ENCODE assay signal across 38 mouse cellular contexts in the genomic region with DNA sequence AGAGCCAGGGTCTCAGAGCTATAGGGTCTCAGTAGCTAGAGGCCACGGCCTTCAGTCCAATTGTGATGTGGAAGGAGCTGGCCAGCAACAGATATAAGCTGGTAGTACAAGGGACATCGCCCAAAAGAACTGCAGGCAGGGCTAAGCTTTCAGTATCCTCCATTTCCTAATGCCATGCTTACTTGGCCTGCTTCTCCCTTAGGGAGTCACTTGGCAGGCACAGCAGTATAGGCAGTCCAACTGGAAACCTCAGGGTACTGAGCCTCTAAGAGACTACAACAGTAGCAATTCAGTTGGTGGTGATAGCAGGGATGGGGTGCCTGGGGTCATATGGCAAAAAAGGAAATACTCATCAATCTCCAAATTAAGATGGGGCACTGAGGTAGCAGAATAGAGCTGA. TPM values are rescaled to one million over a fixed set of nuclear protein-coding genes. Genes with fewer than 3 reads are reported as not detected.
DNase-seq lines count a peak whose midpoint lies in the region; ATAC-seq and TF ChIP-seq lines count a peak whose summit lies in the region.
"Had no signal": no experiment of that assay in that cellular context is flagged by ENCODE, and none has a peak within 500 bp of the region (broad histone marks: within the 10 kb centered on the region; RNA-seq: fewer than 3 reads in every experiment).

No protein-coding gene starts in this region.

- H3K36me3 ChIP-seq in heart, embryonic 13.5 days, result no peaks in the 10 kb centered on the region
- no peaks in the 10 kb centered on the region for H3K36me3 ChIP-seq in liver, adult 2 months (ENCODE audit: control insufficient read depth, insufficient read depth, low read length)
- H3K36me3 ChIP-seq in liver, embryonic 12.5 days, result no peaks in the 10 kb centered on the region
- H3K36me3 ChIP-seq: hindbrain, embryonic 12.5 days; intestine, embryonic 15.5 days; limb, embryonic 12.5 days; midbrain, embryonic 12.5 days; neural tube, embryonic 13.5 days had no signal

- H3K9ac ChIP-seq in heart, embryonic 13.5 days, result no peak overlapping the region
- H3K9ac ChIP-seq in liver, adult 2 months (ENCODE audit: low read depth, low read length), result no peak overlapping the region
- no peak overlapping the region for H3K9ac ChIP-seq in liver, embryonic 12.5 days
- H3K9ac ChIP-seq: hindbrain, embryonic 12.5 days; intestine, embryonic 15.5 days; limb, embryonic 12.5 days; liver, postnatal 0 days; midbrain, embryonic 12.5 days; neural tube, embryonic 13.5 days had no signal

- no peaks in the 10 kb centered on the region for H3K9me3 ChIP-seq in heart, embryonic 13.5 days
- H3K9me3 ChIP-seq in liver, embryonic 12.5 days (replicated peaks), result no peaks in the 10 kb centered on the region
- H3K9me3 ChIP-seq: hindbrain, embryonic 12.5 days; intestine, embryonic 15.5 days; limb, embryonic 12.5 days; megakaryocyte, embryonic 14.5 days; midbrain, embryonic 12.5 days; neural tube, embryonic 13.5 days had no signal

- 64% methylated on average over 2 of the region's 2 CpGs for WGBS in heart, embryonic 13.5 days
- WGBS in liver, adult 2 months, result 86% methylated on average over 2 of the region's 2 CpGs
- WGBS in liver, embryonic 12.5 days (ENCODE audit: insufficient replicate concordance), result 63% methylated on average over 2 of the region's 2 CpGs

- H3K4me1 ChIP-seq in heart, embryonic 13.5 days, result peaks cover 27% of the 10 kb centered on the region
- peaks cover 7% of the 10 kb centered on the region; the same call in 1 of the 2 replicates for H3K4me1 ChIP-seq in liver, adult 2 months (ENCODE audit: control insufficient read depth, insufficient read depth, low read length)
- H3K4me1 ChIP-seq in liver, embryonic 12.5 days, result peaks cover 23% of the 10 kb centered on the region
- H3K4me1 ChIP-seq in embryonic fibroblast, embryonic 13.5 days (ENCODE audit: control insufficient read depth, insufficient read depth, low read length), result peaks cover 25% of the 10 kb centered on the region
- H3K4me1 ChIP-seq: intestine, embryonic 15.5 days; midbrain, embryonic 12.5 days; neural tube, embryonic 13.5 days had no signal

- DNase-seq in adrenal gland, postnatal 10 days, result peak; percentile 27
- no peak for DNase-seq in adrenal gland, postnatal 4 days (ENCODE audit: low spot score in 2 of 2)
- DNase-seq in heart, postnatal 14 days, result no peak
- no peak for DNase-seq in liver, adult 2 months (ENCODE audit: extremely low read depth, low read depth, low spot score)
- no peak for DNase-seq in cerebellum, adult 18-20 months
- DNase-seq: adrenal gland, postnatal 36 days; cerebellum, adult 9-10 months; cerebellum, postnatal 36 days; gastrocnemius, postnatal 36 days; heart, postnatal 36 days; kidney, adult 8-10 months; kidney, postnatal 25 days; liver, postnatal 0 days; lung, postnatal 4 days; right cerebral cortex, postnatal 4 days; thymus, adult 2 months; thymus, postnatal 36 days had no signal

- no peak overlapping the region for H3K4me2 ChIP-seq in heart, embryonic 13.5 days
- H3K4me2 ChIP-seq in liver, embryonic 12.5 days, result no peak overlapping the region
- H3K4me2 ChIP-seq: hindbrain, embryonic 12.5 days; intestine, embryonic 15.5 days; limb, embryonic 12.5 days; liver, embryonic 11.5 days; midbrain, embryonic 12.5 days; neural tube, embryonic 13.5 days had no signal

- ATAC-seq in heart, embryonic 13.5 days (ENCODE audit: extremely low read depth, insufficient number of reproducible peaks, low FRiP score, low TSS enrichment), result no peak
- no peak for ATAC-seq in liver, embryonic 12.5 days
- ATAC-seq: forebrain, embryonic 14.5 days; hindbrain, postnatal 0 days had no signal

- H3K27me3 ChIP-seq in heart, embryonic 13.5 days (replicated peaks), result peaks cover 30% of the 10 kb centered on the region
- no peaks in the 10 kb centered on the region for H3K27me3 ChIP-seq in liver, adult 2 months (ENCODE audit: control insufficient read depth, insufficient read depth, low read length)
- peaks cover 53% of the 10 kb centered on the region; the same call in 1 of the 2 replicates for H3K27me3 ChIP-seq in liver, embryonic 12.5 days (replicated peaks)
- H3K27me3 ChIP-seq: CH12.LX; hindbrain, embryonic 12.5 days; intestine, embryonic 15.5 days; neural tube, embryonic 13.5 days had no signal

- no peak for TF ChIP-seq CTCF in liver, adult 2 months (IDR thresholded peaks at IDR 0.05; ENCODE audit: low read depth, low read length)
- TF ChIP-seq CTCF in embryonic fibroblast, embryonic 13.5 days (IDR thresholded peaks at IDR 0.05; ENCODE audit: borderline replicate concordance, insufficient read depth, low read length), result no peak

- no peak overlapping the region for H3K4me3 ChIP-seq in heart, embryonic 13.5 days
- no peak overlapping the region for H3K4me3 ChIP-seq in liver, adult 2 months (ENCODE audit: insufficient read depth, low read depth, low read length)
- no peak overlapping the region for H3K4me3 ChIP-seq in liver, embryonic 12.5 days
- no peak overlapping the region for H3K4me3 ChIP-seq in embryonic fibroblast, embryonic 13.5 days (ENCODE audit: insufficient read depth, low read length)
- H3K4me3 ChIP-seq: hindbrain, embryonic 12.5 days; intestine, embryonic 15.5 days; layer of hippocampus, adult 2 months; left cerebral cortex, adult 2 months; limb, embryonic 12.5 days; megakaryocyte, embryonic 14.5 days; midbrain, embryonic 12.5 days; neural tube, embryonic 13.5 days had no signal

- intact Hi-C loops in heart, postnatal 14 days (cut with DNase I), result loop anchor here (10.0 kb wide), 1 partner anchor 77 kb away; no protein-coding TSS in a partner anchor

- TF ChIP-seq POLR2A in liver, adult 2 months (IDR thresholded peaks at IDR 0.05; ENCODE audit: extremely low read depth, insufficient read depth, low read length), result no peak
- no peak for TF ChIP-seq POLR2A in embryonic fibroblast, embryonic 13.5 days (IDR thresholded peaks at IDR 0.05; ENCODE audit: low read depth, low read length)

- H3K79me2 ChIP-seq in liver, adult 2 months (ENCODE audit: control insufficient read depth, insufficient read depth, low read length), result no peaks in the 10 kb centered on the region

- H3K27ac ChIP-seq in heart, embryonic 13.5 days (replicated peaks), result peak overlapping the region; percentile 82; the same call in 1 of the 2 replicates
- peak overlapping the region; percentile 35 for H3K27ac ChIP-seq in liver, adult 2 months (replicated peaks; ENCODE audit: insufficient read depth, low read depth, low read length)
- H3K27ac ChIP-seq in liver, embryonic 12.5 days, result no peak overlapping the region
- H3K27ac ChIP-seq in embryonic fibroblast, embryonic 13.5 days (ENCODE audit: insufficient read depth, low read length), result peak overlapping the region; percentile 97
- H3K27ac ChIP-seq: hindbrain, embryonic 12.5 days; hindbrain, postnatal 0 days; intestine, embryonic 15.5 days; layer of hippocampus, adult 2 months; left cerebral cortex, adult 2 months; limb, embryonic 12.5 days; midbrain, embryonic 12.5 days; neural tube, embryonic 13.5 days had no signal

RNA-seq across cellular contexts. Expression of a gene that starts 5.9 kb away (rescaled TPM):
- 100 to 1,000 TPM; 207 to 268 TPM for total RNA-seq in adrenal gland, postnatal 10 days (2021)
- total RNA-seq in adrenal gland, postnatal 4 days (2021), result 100 to 1,000 TPM; 245 to 273 TPM
- polyA plus RNA-seq in heart, embryonic 13.5 days (2015; fragmentation: Nextera tagmentation; extraction: Ambion mirVana), result 76.0 and 87.0 TPM in 2 replicates
- 100 to 1,000 TPM; 216 to 248 TPM for total RNA-seq in heart, postnatal 14 days (2021)
- total RNA-seq in liver, adult 2 months (2014; rRNA removed), result 27.1 and 47.0 TPM in 2 replicates
- 71.9 and 78.9 TPM in 2 replicates for polyA plus RNA-seq in liver, adult 2 months (2012; rRNA removed)
- 13.0 and 14.8 TPM in 2 replicates for polyA plus RNA-seq in liver, embryonic 12.5 days (2016; fragmentation: Nextera tagmentation; extraction: Ambion mirVana)
- 6,335 and 6,763 TPM in 2 replicates for polyA plus RNA-seq in embryonic fibroblast, embryonic 13.5 days (2011; ENCODE audit: insufficient read length, low read depth, missing spikeins)
- total RNA-seq: CH12.LX had no signal

RNA-seq across cellular contexts. Expression of a gene that starts 18.7 kb away (rescaled TPM):
- 10 to 100 TPM; 24.3 to 34.8 TPM for total RNA-seq in adrenal gland, postnatal 10 days (2021)
- total RNA-seq in adrenal gland, postnatal 4 days (2021), result 10 to 100 TPM; 45.4 to 52.8 TPM
- 52.1 and 61.7 TPM in 2 replicates for polyA plus RNA-seq in heart, embryonic 13.5 days (2015; fragmentation: Nextera tagmentation; extraction: Ambion mirVana)
- total RNA-seq in heart, postnatal 14 days (2021), result 1 to 10 TPM; 8.3 to 8.8 TPM
- 12.9 and 15.5 TPM in 2 replicates for total RNA-seq in liver, adult 2 months (2014; rRNA removed)
- polyA plus RNA-seq in liver, adult 2 months (2012; rRNA removed), result 11.2 and 12.8 TPM in 2 replicates
- 48.4 and 51.3 TPM in 2 replicates for polyA plus RNA-seq in liver, embryonic 12.5 days (2016; fragmentation: Nextera tagmentation; extraction: Ambion mirVana)
- 25.2 and 33.5 TPM in 2 replicates for polyA plus RNA-seq in embryonic fibroblast, embryonic 13.5 days (2011; ENCODE audit: insufficient read length, low read depth, missing spikeins)

RNA-seq across cellular contexts. Expression of a gene that starts 25.4 kb away (rescaled TPM):
- total RNA-seq in adrenal gland, postnatal 10 days (2021), result 10 to 100 TPM; 11.7 to 17.0 TPM
- total RNA-seq in adrenal gland, postnatal 4 days (2021), result 10 to 100 TPM; 20.3 to 22.6 TPM
- 0.32 and 0.56 TPM in 2 replicates for polyA plus RNA-seq in heart, embryonic 13.5 days (2015; fragmentation: Nextera tagmentation; extraction: Ambion mirVana)
- total RNA-seq in heart, postnatal 14 days (2021), result under 1 TPM in 1 of 2 experiments, not detected in 1; 0.14 TPM
- 0.07 TPM in 1 of 2 replicates, not detected in the other for total RNA-seq in liver, adult 2 months (2014; rRNA removed)
- not detected in 2 replicates for polyA plus RNA-seq in liver, adult 2 months (2012; rRNA removed)
- not detected in 2 replicates for polyA plus RNA-seq in liver, embryonic 12.5 days (2016; fragmentation: Nextera tagmentation; extraction: Ambion mirVana)
- not detected in 2 replicates for polyA plus RNA-seq in embryonic fibroblast, embryonic 13.5 days (2011; ENCODE audit: insufficient read length, low read depth, missing spikeins)
- total RNA-seq: CH12.LX had no signal
- polyA plus RNA-seq: C2C12; liver, postnatal 0 days had no signal

RNA-seq across cellular contexts. Expression of a gene that starts 42.4 kb away (rescaled TPM):
- total RNA-seq in adrenal gland, postnatal 10 days (2021), result not detected
- total RNA-seq in adrenal gland, postnatal 4 days (2021), result not detected
- polyA plus RNA-seq in heart, embryonic 13.5 days (2015; fragmentation: Nextera tagmentation; extraction: Ambion mirVana), result not detected in 2 replicates
- not detected for total RNA-seq in heart, postnatal 14 days (2021)
- not detected in 2 replicates for total RNA-seq in liver, adult 2 months (2014; rRNA removed)
- not detected in 2 replicates for polyA plus RNA-seq in liver, adult 2 months (2012; rRNA removed)
- not detected in 2 replicates for polyA plus RNA-seq in liver, embryonic 12.5 days (2016; fragmentation: Nextera tagmentation; extraction: Ambion mirVana)
- polyA plus RNA-seq in embryonic fibroblast, embryonic 13.5 days (2011; ENCODE audit: insufficient read length, low read depth, missing spikeins), result not detected in 2 replicates
- total RNA-seq: adrenal gland, postnatal 36 days; CH12.LX; gastrocnemius, postnatal 36 days; heart, adult 8-10 months; heart, postnatal 36 days; hindbrain, postnatal 0 days; layer of hippocampus, adult 2 months; layer of hippocampus, postnatal 14 days; left cerebral cortex, adult 2 months; left cerebral cortex, postnatal 25 days had no signal
- polyA plus RNA-seq: C2C12; embryonic facial prominence, embryonic 11.5 days; forebrain, embryonic 14.5 days; hindbrain, embryonic 12.5 days; hindbrain, postnatal 0 days; intestine, embryonic 15.5 days; limb, embryonic 12.5 days; liver, embryonic 11.5 days; liver, postnatal 0 days; midbrain, embryonic 12.5 days; midbrain, postnatal 0 days; neural tube, embryonic 13.5 days had no signal

Comparison
In these comparisons a context has a peak if more than half of its experiments do, and no peak if none do; other contexts are left out.
1. RNA of a gene that starts 25.4 kb away (total RNA-seq): 20.3 to 22.6 TPM in adrenal gland, postnatal 4 days and 11.7 to 17.0 TPM in adrenal gland, postnatal 10 days; 0.14 TPM in heart, postnatal 14 days and 0.07 TPM in liver, adult 2 months; every median in the first group is over 10 times any median in the second.